Mouse (Mus musculus) CH12.LX (cell line): ENCODE measurements at regions not wholly inside any gene's neighbourhood (a gene's known extent, or its start where the extent isn't known, plus 50 kb on each side); places are given as distances from the start of the nearest gene placed in this dataset.

Experiments
- DNase-seq: peaks from one replicate; pipeline ENCODE4 v3.0.0-alpha.2; 2013; ENCODE audit errors: extremely low read depth
- H3K27ac ChIP-seq: 2 replicates; pipeline ENCODE4 v1.5.1; 2012; ENCODE audit warnings: low read depth, mild to moderate bottlenecking, control low read depth, moderate library complexity; ENCODE audit not compliant: insufficient read depth
- H3K27me3 ChIP-seq: replicated peaks from 2 replicates; pipeline ENCODE3; 2012; ENCODE audit warnings: inconsistent platforms
- H3K36me3 ChIP-seq, 2 experiments: replicated peaks in 1 of 2; 2 replicates each; pipeline versions ENCODE3 to v1.6.1; 2012; ENCODE audit warnings: inconsistent platforms in 1 of 2, low read length in 1 of 2, mild to moderate bottlenecking in 1 of 2, mixed read lengths in 1 of 2, moderate library complexity in 1 of 2; ENCODE audit not compliant: control insufficient read depth in 1 of 2, insufficient read depth in 1 of 2
- H3K4me1 ChIP-seq, 2 experiments: 2 replicates each; pipeline ENCODE4 v1.6.1; 2012; ENCODE audit warnings: inconsistent platforms in 1 of 2, moderate library complexity in 1 of 2; ENCODE audit not compliant: insufficient read depth in 2 of 2, control insufficient read depth in 1 of 2
- H3K4me2 ChIP-seq: 2 replicates; pipeline ENCODE4 v1.6.1; 2012; ENCODE audit warnings: low read depth, mild to moderate bottlenecking, control low read depth; ENCODE audit not compliant: poor library complexity, insufficient read depth, severe bottlenecking
- H3K4me3 ChIP-seq, 3 experiments: fragments of 150-350 bp in 1 of 3; sonication (generic) in 1 of 3; replicated peaks in 1 of 3; 2 replicates each; pipeline versions ENCODE3 to v1.5.1; 2011 to 2012; ENCODE audit warnings: low read depth in 2 of 3, low read length in 2 of 3, mild to moderate bottlenecking in 2 of 3, moderate library complexity in 2 of 3, control low read depth in 1 of 3, improper control_type of control experiment in 1 of 3, inconsistent platforms in 1 of 3, mixed read lengths in 1 of 3; ENCODE audit not compliant: poor library complexity in 1 of 3
- H3K79me2 ChIP-seq: replicated peaks from 2 replicates; pipeline ENCODE4 v1.6.1; 2012; ENCODE audit warnings: mild to moderate bottlenecking, moderate library complexity; ENCODE audit not compliant: control insufficient read depth, poor library complexity, insufficient read depth, severe bottlenecking; ENCODE audit errors: extremely low read depth
- H3K9ac ChIP-seq: 2 replicates; pipeline ENCODE4 v1.6.1; 2012; ENCODE audit warnings: low read depth, mild to moderate bottlenecking, control low read depth, moderate library complexity; ENCODE audit not compliant: insufficient read depth
- H3K9me3 ChIP-seq: replicated peaks from 2 replicates; pipeline ENCODE3; 2012; ENCODE audit warnings: low read length, inconsistent platforms, mixed read lengths
- BHLHE40 ChIP-seq: IDR thresholded peaks from 2 replicates; pipeline ENCODE4 v1.6.1; 2011; ENCODE audit warnings: mild to moderate bottlenecking, low read depth, low read length, improper control_type of control experiment
- CHD2 ChIP-seq: IDR thresholded peaks from 2 replicates; pipeline ENCODE4 v1.6.1; 2011; ENCODE audit warnings: low read length, improper control_type of control experiment
- CTCF ChIP-seq, 2 experiments: IDR thresholded peaks in 1 of 2; conservative IDR thresholded peaks in 1 of 2; 2 replicates each; pipeline ENCODE4 v1.5.1; 2011 to 2012; ENCODE audit warnings: low read depth in 2 of 2, low read length in 2 of 2, improper control_type of control experiment in 1 of 2, inconsistent platforms in 1 of 2, mild to moderate bottlenecking in 1 of 2, moderate library complexity in 1 of 2
- E2F4 ChIP-seq: IDR thresholded peaks from 2 replicates; pipeline ENCODE4 v1.6.1; 2011; ENCODE audit warnings: low read depth, low read length, improper control_type of control experiment; ENCODE audit not compliant: insufficient replicate concordance
- IRF4 ChIP-seq: IDR thresholded peaks from 2 replicates; pipeline ENCODE4 v1.6.1; 2014; ENCODE audit warnings: low read depth, mild to moderate bottlenecking, inconsistent platforms, low read length, improper control_type of control experiment
- JUN ChIP-seq: IDR thresholded peaks from 2 replicates; pipeline ENCODE4 v1.6.1; 2011; ENCODE audit warnings: low read depth, mild to moderate bottlenecking, low read length, improper control_type of control experiment, moderate library complexity; ENCODE audit not compliant: insufficient read depth
- JUND ChIP-seq: conservative IDR thresholded peaks from 2 replicates; pipeline ENCODE4 v1.6.1; 2011; ENCODE audit warnings: low read depth, low read length, improper control_type of control experiment
- KAT2A ChIP-seq: IDR thresholded peaks from 2 replicates; pipeline ENCODE4 v1.6.1; 2012; ENCODE audit warnings: low read length, improper control_type of control experiment, inconsistent platforms; ENCODE audit not compliant: insufficient replicate concordance
- MAZ ChIP-seq: IDR thresholded peaks from 2 replicates; pipeline ENCODE4 v1.6.1; 2012; ENCODE audit warnings: low read depth, mild to moderate bottlenecking, inconsistent platforms, low read length, improper control_type of control experiment, moderate library complexity
- MEF2A ChIP-seq: IDR thresholded peaks from 2 replicates; pipeline ENCODE4 v1.6.1; 2014; ENCODE audit warnings: low read depth, mild to moderate bottlenecking, inconsistent platforms, low read length, improper control_type of control experiment, borderline replicate concordance
- NELFE ChIP-seq: IDR thresholded peaks from 2 replicates; pipeline ENCODE4 v1.6.1; 2011; ENCODE audit warnings: low read depth, low read length, improper control_type of control experiment
- NRF1 ChIP-seq: IDR thresholded peaks from 2 replicates; pipeline ENCODE4 v1.6.1; 2014; ENCODE audit warnings: low read depth, mild to moderate bottlenecking, inconsistent platforms, low read length, improper control_type of control experiment, moderate library complexity
- POLR2AphosphoS2 ChIP-seq: IDR thresholded peaks from 2 replicates; pipeline ENCODE4 v1.6.1; 2011; ENCODE audit warnings: low read depth, low read length, improper control_type of control experiment
- RAD21 ChIP-seq: IDR thresholded peaks from 2 replicates; pipeline ENCODE4 v1.6.1; 2011; ENCODE audit warnings: low read depth, mild to moderate bottlenecking, low read length, improper control_type of control experiment, moderate library complexity
- RCOR1 ChIP-seq: conservative IDR thresholded peaks from 2 replicates; pipeline ENCODE4 v1.6.1; 2012; ENCODE audit warnings: low read depth, mild to moderate bottlenecking, inconsistent platforms, low read length, improper control_type of control experiment
- SMC3 ChIP-seq: IDR thresholded peaks from 2 replicates; pipeline ENCODE4 v1.6.1; 2011; ENCODE audit warnings: low read depth, low read length, improper control_type of control experiment
- UBTF ChIP-seq: IDR thresholded peaks from 2 replicates; pipeline ENCODE4 v1.6.1; 2012; ENCODE audit warnings: low read depth, mild to moderate bottlenecking, inconsistent platforms, low read length, improper control_type of control experiment, moderate library complexity
- ZC3H11A ChIP-seq: IDR thresholded peaks from 2 replicates; pipeline ENCODE4 v1.6.1; 2012; ENCODE audit warnings: low read depth, mild to moderate bottlenecking, inconsistent platforms, low read length, improper control_type of control experiment
- ZKSCAN1 ChIP-seq: IDR thresholded peaks from 2 replicates; pipeline ENCODE4 v1.6.1; 2012; ENCODE audit warnings: low read depth, inconsistent platforms, low read length, improper control_type of control experiment, borderline replicate concordance
- ZMIZ1 ChIP-seq: IDR thresholded peaks from 2 replicates; pipeline ENCODE4 v1.6.1; 2012; ENCODE audit warnings: low read depth, mild to moderate bottlenecking, inconsistent platforms, low read length, improper control_type of control experiment
- ZNF384 ChIP-seq: IDR thresholded peaks from 2 replicates; pipeline ENCODE4 v1.6.1; 2012; ENCODE audit warnings: low read depth, low read length, improper control_type of control experiment, inconsistent platforms
- dilution Hi-C: fragments of 300-500 bp; cut with MboI; formaldehyde crosslinking; loops from 2 replicates; pipeline ENCODE4 v1.14.3; 2020; ENCODE audit warnings: low sequenced_read_pairs; ENCODE audit not compliant: extremely low pct_unique_long_range_greater_than_20kb, extremely low pct_ligation_motif_present
- in situ Hi-C: fragments of 300-500 bp; cut with MboI; formaldehyde crosslinking; loops from 3 replicates; pipeline ENCODE4 v1.14.3; 2019; ENCODE audit warnings: low sequenced_read_pairs, low pct_ligation_motif_present, low pct_unique_long_range_greater_than_20kb, mixed read lengths

- Histone ChIP-seq H3K4me2 (no peak overlapping the region), H3K79me2 (no peaks in the 10 kb centered on the region), H3K27ac (no peak overlapping the region), H3K9ac (no peak overlapping the region), H3K27me3 (no peaks in the 10 kb centered on the region), H3K4me1 (peaks cover 13 to 24% of the 10 kb centered on the region in 2 experiments), H3K36me3 (peaks cover 0 to 8% of the 10 kb centered on the region in 2 experiments), H3K9me3 (no peaks in the 10 kb centered on the region), H3K4me3 (no peak overlapping the region)
- in situ Hi-C loops (no loop called here), dilution Hi-C loops (no loop called here)
- no peak for DNase-seq
- TF ChIP-seq KAT2A (no peak), SMC3 (no peak), ZMIZ1 (no peak), RCOR1 (no peak), NRF1 (no peak), JUND (no peak), POLR2AphosphoS2 (no peak), E2F4 (no peak), RAD21 (no peak), JUN (no peak), NELFE (no peak), ZNF384 (no peak), MEF2A (no peak), UBTF (no peak), BHLHE40 (no peak), CHD2 (no peak)
Observed at GRCm38 (mm10) chr15:36941741-36942140, 65.8 kb downstream of the Zfp706 start.

GRCm38 (mm10) chr15:36939608-36940007 is 68.0 kb downstream of the Zfp706 start:
- Histone ChIP-seq H3K27me3 (no peaks in the 10 kb centered on the region), H3K36me3 (no peaks in the 10 kb centered on the region), H3K27ac (no peak overlapping the region), H3K4me3 (no peak overlapping the region), H3K79me2 (no peaks in the 10 kb centered on the region), H3K9me3 (no peaks in the 10 kb centered on the region), H3K9ac (no peak overlapping the region), H3K4me2 (no peak overlapping the region), H3K4me1 (peaks cover 19 to 42% of the 10 kb centered on the region in 2 experiments)
- TF ChIP-seq ZC3H11A (no peak), BHLHE40 (no peak), CTCF (conservative IDR thresholded peaks at IDR 0.05 in 1 of 2, IDR thresholded peaks at IDR 0.05 in 1 of 2; ENCODE audit: low read depth in 2 of 2, low read length in 2 of 2) (no peak), ZKSCAN1 (no peak), JUND (no peak), IRF4 (no peak), JUN (no peak), KAT2A (no peak), ZNF384 (no peak), MAZ (no peak), MEF2A (no peak)
- in situ Hi-C loops (no loop called here), dilution Hi-C loops (no loop called here)
- no peak for DNase-seq
